Mouse (Mus musculus) heart, embryonic 14.5 days (tissue): ENCODE measurements around the gene Nprl3. TPM values are rescaled to one million over a fixed set of nuclear protein-coding genes. Genes with fewer than 3 reads are reported as not detected.

ENCODE experiments used
- ATAC-seq: fragments of 200-750 bp; cut with Nextera tagmentation; 2 replicates; pipeline ENCODE4 v1.8.0; 2017; ENCODE audit warnings: low read depth, moderate TSS enrichment; ENCODE audit not compliant: insufficient number of reproducible peaks, insufficient read depth, low FRiP score
- H3K27ac ChIP-seq, 2 experiments: fragments of 200-500 bp in 1 of 2; fragments of 300-500 bp in 1 of 2; sonication (generic) in 1 of 2; replicated peaks in 1 of 2; 2 replicates each; pipeline ENCODE4 v1.5.1; 2012 to 2014; ENCODE audit warnings: low read depth in 2 of 2, low read length in 2 of 2, control low read depth in 1 of 2, mild to moderate bottlenecking in 1 of 2, mixed read lengths in 1 of 2; ENCODE audit not compliant: control insufficient read depth in 1 of 2, insufficient read depth in 1 of 2
- H3K27me3 ChIP-seq: fragments of 300-500 bp; sonication (generic); 2 replicates; pipeline ENCODE4 v1.6.1; 2014; ENCODE audit warnings: mild to moderate bottlenecking, low read length, control low read depth; ENCODE audit not compliant: control insufficient read depth, insufficient read depth
- H3K36me3 ChIP-seq: fragments of 300-500 bp; sonication (generic); 2 replicates; pipeline ENCODE4 v1.6.1; 2014; ENCODE audit warnings: mild to moderate bottlenecking, control low read depth, low read length, mixed read lengths; ENCODE audit not compliant: control insufficient read depth, insufficient read depth
- H3K4me1 ChIP-seq, 2 experiments: fragments of 200-500 bp in 1 of 2; fragments of 300-500 bp in 1 of 2; sonication (generic) in 1 of 2; 2 replicates each; pipeline ENCODE4 v1.6.1; 2012 to 2014; ENCODE audit warnings: low read length in 2 of 2, control low read depth in 1 of 2, mixed read lengths in 1 of 2; ENCODE audit not compliant: control insufficient read depth in 2 of 2, insufficient read depth in 2 of 2
- H3K4me2 ChIP-seq: fragments of 300-500 bp; sonication (generic); 2 replicates; pipeline ENCODE4 v1.6.1; 2014; ENCODE audit warnings: mild to moderate bottlenecking, low read length
- H3K4me3 ChIP-seq, 2 experiments: fragments of 200-500 bp in 1 of 2; fragments of 300-500 bp in 1 of 2; sonication (generic) in 1 of 2; 2 replicates each; pipeline ENCODE4 v1.5.1; 2012 to 2014; ENCODE audit warnings: low read length in 2 of 2, mild to moderate bottlenecking in 2 of 2, control low read depth in 1 of 2, low read depth in 1 of 2, moderate library complexity in 1 of 2; ENCODE audit not compliant: control insufficient read depth in 1 of 2, insufficient read depth in 1 of 2
- H3K9ac ChIP-seq: fragments of 300-500 bp; sonication (generic); 2 replicates; pipeline ENCODE4 v1.6.1; 2014; ENCODE audit warnings: mild to moderate bottlenecking, low read length
- H3K9me3 ChIP-seq: fragments of 300-500 bp; sonication (generic); 2 replicates; pipeline ENCODE4 v1.6.1; 2016; ENCODE audit warnings: low read length, control low read depth; ENCODE audit not compliant: control insufficient read depth
- WGBS: fragments of 180-500 bp; shearing (Covaris S2); extraction: QIAGEN DNeasy Blood & Tissue Kit; methylation state at CpG from one replicate; pipeline ENCODE4 v1.1.7; 2014; 5-methylcytosine and 5-hydroxymethylcytosine counted together
- polyA plus RNA-seq: library from polyadenylated mRNA; unstranded; fragments of >200 nt; fragmentation: Nextera tagmentation; extraction: Ambion mirVana; gene quantifications from 2 replicates; pipeline ENCODE4 v1.2.1, GENCODE M21; 2014

Gene Nprl3
- polyA plus RNA-seq, 1 experiment from 2014 or later: 33.2 TPM

- no peaks in the 10 kb centered on the region for H3K9me3 ChIP-seq
- H3K27ac ChIP-seq: no peak overlapping the region
- H3K36me3 ChIP-seq: peaks cover 45% of the 10 kb centered on the region
- no peaks in the 10 kb centered on the region for H3K27me3 ChIP-seq
- peaks cover 24 to 30% of the 10 kb centered on the region in 2 experiments for H3K4me1 ChIP-seq
- H3K4me2 ChIP-seq: no peak overlapping the region
- H3K9ac ChIP-seq: no peak overlapping the region
- H3K4me3 ChIP-seq: no peak overlapping the region
- no peak for ATAC-seq
- 79% methylated on average over 3 of the region's 3 CpGs for WGBS
Measured at GRCm38 (mm10) chr11:32228292-32228845, 39.1 kb downstream of the Nprl3 start.

GRCm38 (mm10) chr11:32227555-32227954 lies 40.0 kb downstream of the Nprl3 start:
- 92% methylated on average over 9 of the region's 9 CpGs for WGBS
- Histone ChIP-seq H3K4me2 (no peak overlapping the region), H3K4me1 (peaks cover 30 to 38% of the 10 kb centered on the region in 2 experiments), H3K4me3 (no peak overlapping the region), H3K9me3 (no peaks in the 10 kb centered on the region), H3K9ac (no peak overlapping the region), H3K27me3 (no peaks in the 10 kb centered on the region), H3K27ac (no peak overlapping the region), H3K36me3 (peaks cover 37% of the 10 kb centered on the region)
- ATAC-seq: no peak

- 41% methylated on average over 1 of the region's 1 CpGs for WGBS
- H3K4me2 ChIP-seq: peak overlapping the region; percentile 72
- H3K9ac ChIP-seq: peak overlapping the region; percentile 77
- peak overlapping the region; percentile 87 to 89 for H3K27ac ChIP-seq
- H3K4me1 ChIP-seq: peaks cover 33 to 42% of the 10 kb centered on the region in 2 experiments
- no peak for ATAC-seq
- H3K4me3 ChIP-seq: peak overlapping the region; percentile 59 to 83
- H3K27me3 ChIP-seq: no peaks in the 10 kb centered on the region
- no peaks in the 10 kb centered on the region for H3K9me3 ChIP-seq
- H3K36me3 ChIP-seq: peaks cover 32% of the 10 kb centered on the region
Measured at GRCm38 (mm10) chr11:32227041-32227440, 40.5 kb downstream of the Nprl3 start.

- peak within 1 kb of the TSS; percentile 77 for H3K9ac ChIP-seq
- H3K27ac ChIP-seq: peak within 1 kb of the TSS; percentile 87 to 89
- no peaks in the 10 kb centered on the region for H3K9me3 ChIP-seq
- H3K4me3 ChIP-seq: peak within 1 kb of the TSS; percentile 59 to 83
- peak; percentile 54; the same call in 1 of the 2 replicates for ATAC-seq
- H3K4me1 ChIP-seq: peaks cover 33 to 42% of the 10 kb centered on the region in 2 experiments
- H3K36me3 ChIP-seq: peaks cover 24% of the 10 kb centered on the region
- peak within 1 kb of the TSS; percentile 72 for H3K4me2 ChIP-seq
- WGBS: 4% methylated on average over 47 of the region's 47 CpGs
- no peaks in the 10 kb centered on the region for H3K27me3 ChIP-seq
Measured at GRCm38 (mm10) chr11:32226124-32226871, 41.2 kb downstream of the Nprl3 start, which contains the start of gene Mpg. Mpg (plus strand) TSS chr11:32226505.

DNA sequence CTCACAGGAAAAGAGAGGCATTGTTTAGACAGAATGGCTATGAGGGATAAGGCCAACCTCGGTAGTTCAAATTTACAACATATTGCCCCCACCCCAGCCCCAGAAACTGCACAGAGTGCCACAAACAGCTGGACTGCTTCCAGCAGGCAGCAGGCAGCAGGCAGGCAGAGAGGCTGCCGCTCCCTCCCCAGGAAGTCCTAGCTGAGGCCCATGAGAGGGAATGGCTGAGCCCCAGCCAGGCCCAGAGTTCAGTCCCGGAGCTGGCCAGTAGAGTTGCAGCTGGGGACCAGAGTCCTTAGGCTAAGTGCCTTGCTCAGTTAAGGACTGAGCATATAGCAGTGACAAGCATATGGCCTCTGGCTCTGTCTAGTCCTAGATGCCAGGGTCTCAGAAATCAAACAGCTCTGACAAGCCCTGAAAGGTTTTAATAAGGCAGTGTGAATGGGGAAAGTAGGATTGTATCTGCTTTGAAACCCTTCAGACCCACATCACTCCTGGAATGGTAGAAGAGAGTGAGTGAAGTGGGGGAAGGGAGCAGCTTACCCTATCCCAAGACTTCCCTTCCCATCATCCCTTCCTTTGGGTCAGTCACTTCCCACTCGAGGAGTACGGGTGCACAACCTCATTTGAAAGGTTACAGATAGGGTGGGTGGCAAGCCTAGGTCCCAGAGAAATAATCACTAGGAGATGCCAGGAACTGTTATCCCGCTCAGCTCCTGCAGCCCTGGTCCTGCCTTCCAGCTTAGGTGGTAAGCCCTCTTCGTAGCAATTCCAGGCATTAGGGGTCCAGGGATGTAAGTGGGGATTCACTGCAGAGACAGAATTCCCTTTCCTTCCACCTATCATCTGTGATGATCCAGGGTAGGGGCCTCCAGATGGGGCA lies 42.0 kb downstream of the Nprl3 start:
- Histone ChIP-seq H3K27ac (peak overlapping the region; percentile 77 to 89), H3K36me3 (peaks cover 16% of the 10 kb centered on the region), H3K9me3 (no peaks in the 10 kb centered on the region), H3K27me3 (no peaks in the 10 kb centered on the region), H3K4me1 (peaks cover 39 to 50% of the 10 kb centered on the region in 2 experiments), H3K4me2 (peak overlapping the region; percentile 72), H3K9ac (no peak overlapping the region), H3K4me3 (0 out of 4 replicates have a peak overlapping the region, but pooled peaks of 1 of the 2 experiments have one; percentile 59)
- WGBS: 44% methylated on average over 7 of the region's 7 CpGs
- no peak for ATAC-seq

DNA sequence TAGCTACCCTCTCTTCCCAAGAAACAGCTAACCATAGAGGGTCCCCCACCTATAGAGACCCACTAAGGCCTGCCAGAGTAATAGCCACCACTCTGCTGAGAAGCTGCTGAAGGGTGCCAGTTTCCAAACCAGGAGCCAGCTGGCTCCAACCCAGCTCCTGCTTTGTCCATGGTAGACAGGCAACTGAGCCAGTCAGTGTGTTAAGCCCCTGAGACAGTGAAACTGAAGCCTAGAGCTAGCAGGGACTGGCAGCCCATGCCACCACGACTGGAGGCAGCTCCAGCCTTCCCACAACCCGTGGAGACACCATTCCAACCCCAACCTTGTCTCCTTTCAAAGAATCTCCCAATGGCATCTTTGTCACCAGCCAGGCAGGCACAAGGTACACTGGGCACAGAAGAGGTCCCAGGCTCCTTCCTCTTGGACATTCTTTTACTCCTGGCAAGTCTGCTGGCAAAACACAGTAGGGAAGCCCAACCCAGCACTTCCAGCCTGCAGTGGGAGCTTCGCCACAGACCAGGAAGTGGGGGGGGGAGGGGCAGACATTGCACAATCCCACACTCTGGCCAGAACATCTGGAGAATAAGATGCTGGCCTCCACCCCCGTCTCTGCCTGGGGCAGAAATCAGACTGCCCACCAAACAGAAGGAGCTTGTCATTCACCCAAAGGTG lies 42.9 kb downstream of the Nprl3 start:
- Histone ChIP-seq H3K36me3 (peaks cover 7% of the 10 kb centered on the region), H3K9me3 (no peaks in the 10 kb centered on the region), H3K4me2 (peak overlapping the region; percentile 16; the same call in 1 of the 2 replicates), H3K27ac (peak overlapping the region; percentile 77 to 89), H3K27me3 (no peaks in the 10 kb centered on the region), H3K4me3 (no peak overlapping the region), H3K9ac (0 out of 2 replicates have a peak overlapping the region, but pooled peaks have one; percentile 13), H3K4me1 (peaks cover 42 to 56% of the 10 kb centered on the region in 2 experiments)
- 27% methylated on average over 4 of the region's 4 CpGs for WGBS
- ATAC-seq: 0 out of 2 replicates have a peak, but pooled peaks have one; percentile 18
